Mouse (Mus musculus): ENCODE data around the gene Txlna.

DNA sequence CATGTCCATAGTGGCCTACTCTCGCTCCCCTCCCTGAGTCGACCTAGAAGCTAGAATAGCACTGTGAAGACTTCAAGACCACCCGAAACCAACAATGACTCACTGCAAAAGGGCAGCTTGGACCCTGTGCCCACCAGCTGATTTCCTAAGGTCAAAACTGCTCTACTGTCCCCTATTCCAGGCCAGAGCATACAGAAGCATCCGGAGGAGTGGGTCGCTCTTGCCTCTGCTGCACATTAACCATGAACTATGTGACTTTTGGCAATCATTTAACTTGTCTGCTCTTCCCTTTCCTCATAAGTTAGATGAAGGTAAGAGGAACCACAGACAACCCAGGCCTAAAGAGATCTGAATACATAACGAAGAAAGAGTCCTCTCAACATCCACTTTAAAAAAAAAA, 43.7 kb upstream of the Txlna start:
- TF ChIP-seq POLR2A (IDR thresholded peaks at IDR 0.05; ENCODE audit: borderline replicate concordance, extremely low read depth, insufficient read depth, insufficient read length, poor library complexity, severe bottlenecking) (no peak), CTCF (IDR thresholded peaks at IDR 0.05; ENCODE audit: borderline replicate concordance, extremely low read depth, insufficient read depth, insufficient read length) (no peak)

Data from brain, embryonic 14.5 days (tissue).